Mouse (Mus musculus) midbrain, postnatal 0 days (tissue): ENCODE data around the gene Arhgap28. TPM values are rescaled to one million over a fixed set of nuclear protein-coding genes. Genes with fewer than 3 reads are reported as not detected.

Experiments used
- ATAC-seq: fragments of 200-750 bp; cut with Nextera tagmentation; 2 replicates; pipeline ENCODE4 v1.8.0; 2017; ENCODE audit warnings: moderate number of reproducible peaks, mild to moderate bottlenecking, moderate TSS enrichment, moderate library complexity; ENCODE audit not compliant: low FRiP score
- DNase-seq: peaks from one replicate; pipeline ENCODE4 v3.0.0-alpha.2; 2015; ENCODE audit warnings: low spot score
- H3K27ac ChIP-seq: fragments of 300-500 bp; sonication (generic); 2 replicates; pipeline ENCODE4 v1.5.1; 2014; ENCODE audit warnings: low read depth, mild to moderate bottlenecking, low read length, mixed read lengths
- H3K27me3 ChIP-seq: fragments of 300-500 bp; sonication (generic); 2 replicates; pipeline ENCODE4 v1.6.1; 2014; ENCODE audit warnings: low read length, control low read depth, mixed read lengths; ENCODE audit not compliant: insufficient read depth
- H3K36me3 ChIP-seq: fragments of 300-500 bp; sonication (generic); 2 replicates; pipeline ENCODE4 v1.6.1; 2014; ENCODE audit warnings: low read length, control low read depth, mixed read lengths; ENCODE audit not compliant: insufficient read depth
- H3K4me1 ChIP-seq: fragments of 300-500 bp; sonication (generic); 2 replicates; pipeline ENCODE4 v1.6.1; 2014; ENCODE audit warnings: mild to moderate bottlenecking, control low read depth, antibody characterized with exemption, low read length, mixed read lengths; ENCODE audit not compliant: insufficient read depth
- H3K4me2 ChIP-seq: fragments of 300-500 bp; sonication (generic); 2 replicates; pipeline ENCODE4 v1.6.1; 2014; ENCODE audit warnings: low read depth, mild to moderate bottlenecking, low read length, mixed read lengths; ENCODE audit not compliant: poor library complexity, severe bottlenecking
- H3K4me3 ChIP-seq: fragments of 300-500 bp; sonication (generic); 2 replicates; pipeline ENCODE4 v1.5.1; 2014; ENCODE audit warnings: low read depth, mild to moderate bottlenecking, low read length, moderate library complexity
- H3K9ac ChIP-seq: fragments of 300-500 bp; sonication (generic); replicated peaks from 2 replicates; pipeline ENCODE4 v1.6.1; 2014; ENCODE audit warnings: mild to moderate bottlenecking, low read length, moderate library complexity, mixed read lengths; ENCODE audit not compliant: poor library complexity, severe bottlenecking
- H3K9me3 ChIP-seq: fragments of 300-500 bp; sonication (generic); 2 replicates; pipeline ENCODE4 v1.6.1; 2016; ENCODE audit warnings: low read length, control low read depth
- CTCF ChIP-seq: IDR thresholded peaks from 2 replicates; pipeline ENCODE4 v1.5.1; 2016; ENCODE audit warnings: antibody characterized with exemption, mild to moderate bottlenecking
- WGBS: fragments of 180-500 bp; shearing (Covaris S2); extraction: QIAGEN DNeasy Blood & Tissue Kit; methylation state at CpG from one replicate; pipeline ENCODE4 v1.1.7; 2014; 5-methylcytosine and 5-hydroxymethylcytosine counted together
- polyA plus RNA-seq: library from polyadenylated mRNA; unstranded; fragments of >200 nt; fragmentation: Nextera tagmentation; extraction: Ambion mirVana; gene quantifications from 2 replicates; pipeline ENCODE4 v1.2.1, GENCODE M21; 2015
- total RNA-seq: library from RNA; depleted of rRNA; stranded (reverse); fragments of >200 nt; gene quantifications from 2 replicates; pipeline ENCODE4 v1.2.3, GENCODE M21; 2014

Gene Arhgap28
- total and polyA plus RNA-seq, 2 experiments from 2014 or later = 2.9 to 5.1 TPM

DNA sequence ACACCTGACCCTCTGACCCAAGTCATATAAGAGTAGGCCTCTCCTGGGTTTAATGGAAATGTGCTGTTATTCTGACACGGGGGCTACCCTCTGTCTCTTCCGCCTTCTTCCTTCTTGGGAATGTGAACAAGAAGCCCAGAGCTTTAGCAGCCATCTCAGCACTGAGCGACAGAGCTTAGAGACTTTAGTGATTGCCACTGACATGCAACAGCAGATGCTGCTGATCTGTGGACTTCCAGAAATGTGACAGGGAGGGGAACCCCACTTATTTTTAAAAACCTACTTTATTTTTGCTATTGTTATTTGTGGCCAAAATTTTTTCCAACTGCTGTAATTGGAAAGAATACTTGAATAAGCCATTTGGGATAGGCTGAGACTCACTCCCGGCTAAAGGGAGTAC, 95.4 kb downstream of the Arhgap28 start:
- no peak for TF ChIP-seq CTCF
- no peak for ATAC-seq
- no peak overlapping the region for H3K4me2 ChIP-seq
- H3K4me1 ChIP-seq = no peaks in the 10 kb centered on the region
- no peaks in the 10 kb centered on the region for H3K27me3 ChIP-seq
- no peak overlapping the region for H3K9ac ChIP-seq
- no peaks in the 10 kb centered on the region for H3K36me3 ChIP-seq
- no peaks in the 10 kb centered on the region for H3K9me3 ChIP-seq
- no peak overlapping the region for H3K27ac ChIP-seq
- DNase-seq = no peak
- WGBS = 82% methylated on average over 4 of the region's 4 CpGs
- H3K4me3 ChIP-seq = no peak overlapping the region

DNA sequence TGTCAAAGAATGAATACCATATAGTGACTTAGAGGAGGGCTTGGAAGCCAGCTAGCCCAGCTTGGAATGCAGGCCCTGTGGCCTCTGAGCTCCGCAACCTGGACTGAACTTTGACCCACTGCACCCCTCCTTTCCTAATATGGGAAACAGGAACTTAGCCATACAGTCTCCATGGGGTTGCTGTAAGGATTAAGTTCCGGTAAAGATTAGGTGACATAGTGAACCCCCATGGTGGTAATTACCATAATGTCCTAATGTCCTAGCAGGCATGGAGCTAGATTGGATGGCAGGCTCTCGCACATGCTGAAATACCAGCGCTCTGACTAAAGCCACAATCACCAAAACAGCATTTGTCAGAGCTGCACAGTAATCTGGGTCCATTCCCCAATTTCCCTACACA, 95.8 kb downstream of the Arhgap28 start:
- Histone ChIP-seq H3K4me3 (no peak overlapping the region), H3K9me3 (no peaks in the 10 kb centered on the region), H3K4me2 (no peak overlapping the region), H3K27me3 (no peaks in the 10 kb centered on the region), H3K36me3 (no peaks in the 10 kb centered on the region), H3K9ac (no peak overlapping the region), H3K27ac (no peak overlapping the region), H3K4me1 (no peaks in the 10 kb centered on the region)
- TF ChIP-seq CTCF = no peak
- DNase-seq (no peak), ATAC-seq (no peak)
- WGBS = 83% methylated on average over 4 of the region's 4 CpGs

DNA sequence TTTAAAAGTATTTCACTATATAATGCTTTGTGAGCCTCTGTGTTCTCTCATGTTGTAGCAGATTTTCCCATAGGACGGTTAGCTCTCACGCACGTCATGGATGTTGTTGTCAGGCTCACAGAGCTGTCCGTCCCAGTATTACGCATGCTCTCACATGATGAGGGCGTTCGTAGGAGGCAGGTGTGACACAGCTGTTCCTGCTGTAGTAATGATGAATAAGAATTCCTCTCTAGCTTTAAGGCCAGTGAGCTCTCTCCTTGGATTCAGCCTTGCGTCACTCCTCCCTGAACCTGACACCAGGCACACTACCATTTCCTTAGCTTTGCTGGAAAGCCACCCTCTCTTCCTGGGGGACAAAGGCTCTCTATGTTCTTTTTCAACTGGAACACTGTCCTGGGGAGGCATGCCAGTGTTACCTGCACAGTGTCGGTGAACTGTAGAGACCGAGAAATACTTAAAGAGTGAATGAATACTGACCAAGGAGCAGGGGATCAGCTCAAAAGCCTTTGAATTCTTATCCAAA, 96.3 kb downstream of the Arhgap28 start:
- no peak overlapping the region for H3K9ac ChIP-seq
- no peaks in the 10 kb centered on the region for H3K36me3 ChIP-seq
- DNase-seq (no peak), ATAC-seq (no peak)
- WGBS = 87% methylated on average over 10 of the region's 10 CpGs
- H3K4me2 ChIP-seq = no peak overlapping the region
- no peak for TF ChIP-seq CTCF
- H3K4me1 ChIP-seq = no peaks in the 10 kb centered on the region
- H3K27ac ChIP-seq = no peak overlapping the region
- no peaks in the 10 kb centered on the region for H3K9me3 ChIP-seq
- no peak overlapping the region for H3K4me3 ChIP-seq
- H3K27me3 ChIP-seq = no peaks in the 10 kb centered on the region

DNA sequence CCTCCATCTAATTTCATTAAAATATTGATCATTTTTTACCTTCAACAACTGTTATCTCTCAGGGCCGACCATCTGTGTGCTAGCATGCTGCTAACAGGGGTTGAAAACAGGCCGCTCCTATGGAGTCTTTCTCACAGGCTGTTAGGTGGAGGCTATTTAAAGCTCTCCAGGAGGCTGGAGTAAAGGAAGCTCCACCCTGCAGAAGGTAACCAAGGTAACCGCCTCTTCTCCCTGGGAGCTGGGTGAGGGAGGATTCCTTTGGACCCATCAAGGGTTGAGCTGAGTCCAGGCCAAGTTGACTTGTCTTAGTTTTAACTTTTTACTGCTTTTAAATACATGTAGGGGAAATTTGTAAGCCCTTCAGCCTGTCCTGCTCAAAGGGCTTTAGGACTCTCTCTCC, 97.7 kb downstream of the Arhgap28 start:
- Histone ChIP-seq H3K9ac (no peak overlapping the region), H3K27me3 (no peaks in the 10 kb centered on the region), H3K36me3 (no peaks in the 10 kb centered on the region), H3K4me1 (no peaks in the 10 kb centered on the region), H3K4me2 (no peak overlapping the region), H3K9me3 (no peaks in the 10 kb centered on the region), H3K4me3 (no peak overlapping the region), H3K27ac (no peak overlapping the region)
- no peak for TF ChIP-seq CTCF
- 66% methylated on average over 3 of the region's 3 CpGs for WGBS
- no peak for DNase-seq
- no peak for ATAC-seq

DNA sequence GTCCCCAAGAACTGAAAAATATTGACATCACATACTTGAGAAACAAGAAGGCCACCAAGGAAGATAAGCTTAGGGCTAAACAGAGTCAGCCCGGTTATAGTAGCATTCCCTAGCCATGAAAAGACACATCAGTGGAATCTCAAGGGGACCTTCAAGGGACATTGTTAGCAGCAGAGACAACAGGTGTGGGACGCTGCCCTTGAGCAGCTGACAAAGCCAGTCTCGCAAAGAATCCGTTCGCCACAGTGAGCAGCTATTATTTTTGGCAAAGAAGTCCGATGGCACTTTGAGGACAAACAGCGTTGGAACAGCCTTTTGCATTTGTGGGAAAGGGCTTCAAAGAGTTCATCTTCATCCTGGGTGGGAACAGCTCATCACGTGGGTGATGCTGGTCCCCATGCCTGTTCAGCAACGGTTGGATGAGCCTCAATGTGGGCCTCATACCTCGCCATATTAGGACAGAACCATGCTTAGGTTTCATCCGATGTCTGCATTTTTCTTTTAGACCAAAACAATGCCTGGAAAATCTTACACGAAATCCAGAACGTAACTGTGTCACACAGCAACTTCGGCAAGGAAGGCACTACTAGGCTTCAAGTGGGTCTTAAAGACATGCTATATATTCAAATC, 99.5 kb downstream of the Arhgap28 start:
- TF ChIP-seq CTCF = no peak
- Histone ChIP-seq H3K27ac (no peak overlapping the region), H3K9ac (no peak overlapping the region), H3K4me1 (no peaks in the 10 kb centered on the region), H3K4me2 (no peak overlapping the region), H3K36me3 (no peaks in the 10 kb centered on the region), H3K4me3 (no peak overlapping the region), H3K9me3 (no peaks in the 10 kb centered on the region), H3K27me3 (no peaks in the 10 kb centered on the region)
- no peak for DNase-seq
- no peak for ATAC-seq
- WGBS = 78% methylated on average over 14 of the region's 14 CpGs

DNA sequence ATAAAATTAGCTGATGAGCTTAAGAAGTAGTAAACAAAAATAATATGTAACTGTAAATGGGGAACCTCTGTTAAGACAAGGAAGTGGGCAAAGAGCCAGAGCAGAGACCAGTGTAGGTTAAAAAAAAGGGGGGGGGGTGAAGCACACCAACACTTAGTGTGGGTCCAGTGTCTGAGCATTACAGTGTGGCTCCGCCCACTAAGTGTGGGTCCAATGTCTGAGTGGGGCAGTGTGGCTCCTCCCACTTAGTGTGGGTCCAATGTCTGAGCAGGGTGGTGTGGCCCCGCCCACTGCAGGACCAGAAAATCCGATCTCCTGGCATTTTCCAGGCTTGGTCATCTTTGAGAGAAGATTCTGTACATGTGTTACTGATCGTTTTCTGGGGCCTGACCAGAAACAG, 101.1 kb downstream of the Arhgap28 start:
- TF ChIP-seq CTCF = no peak
- ATAC-seq = no peak
- WGBS = 85% methylated on average over 4 of the region's 4 CpGs
- H3K36me3 ChIP-seq = no peaks in the 10 kb centered on the region
- no peak overlapping the region for H3K9ac ChIP-seq
- H3K27me3 ChIP-seq = no peaks in the 10 kb centered on the region
- H3K4me2 ChIP-seq = no peak overlapping the region
- DNase-seq = no peak
- no peak overlapping the region for H3K27ac ChIP-seq
- H3K9me3 ChIP-seq = no peaks in the 10 kb centered on the region
- no peaks in the 10 kb centered on the region for H3K4me1 ChIP-seq
- no peak overlapping the region for H3K4me3 ChIP-seq
